Mouse (Mus musculus) cortical plate, adult 2 months (tissue): ENCODE measurements at regions not wholly inside any gene's neighbourhood (a gene's known extent, or its start where the extent isn't known, plus 50 kb on each side); places are given as distances from the start of the nearest gene placed in this dataset.

Experiments used
- CTCF ChIP-seq: fragments of 200-500 bp; IDR thresholded peaks from 2 replicates; pipeline ENCODE4 v1.5.1; 2011; ENCODE audit warnings: mild to moderate bottlenecking, control low read depth, low read length; ENCODE audit not compliant: insufficient read depth; ENCODE audit errors: extremely low read depth
- POLR2A ChIP-seq: fragments of 200-500 bp; IDR thresholded peaks from 2 replicates; pipeline ENCODE4 v1.6.1; 2011; ENCODE audit warnings: mild to moderate bottlenecking, low read length, control low read depth; ENCODE audit not compliant: insufficient read depth; ENCODE audit errors: extremely low read depth

- TF ChIP-seq CTCF (no peak), POLR2A (no peak)
Measured at GRCm38 (mm10) chr14:25231881-25232280, 227.1 kb upstream of the Zmiz1 start.
